Mouse (Mus musculus) kidney, embryonic 14.5 days (tissue): Measurements from ENCODE around the gene Ugt1a10. TPM values are rescaled to one million over a fixed set of nuclear protein-coding genes. Genes with fewer than 3 reads are reported as not detected.
"Not testable (repeated sequence)": the region's sequence is repeated elsewhere in the genome, so short reads cannot be mapped to it uniquely, and the experiment has no call there.

Experiments
- ATAC-seq: fragments of 200-750 bp; cut with Nextera tagmentation; 2 replicates; pipeline ENCODE4 v1.8.0; 2017; ENCODE audit warnings: moderate number of reproducible peaks, mild to moderate bottlenecking, moderate TSS enrichment, moderate library complexity; ENCODE audit not compliant: low FRiP score, low TSS enrichment
- H3K27ac ChIP-seq: fragments of 300-500 bp; sonication (generic); 2 replicates; pipeline ENCODE4 v1.5.1; 2014; ENCODE audit warnings: low read depth, mild to moderate bottlenecking, low read length, moderate library complexity, mixed read lengths
- H3K27me3 ChIP-seq: fragments of 300-500 bp; sonication (generic); 2 replicates; pipeline ENCODE4 v1.6.1; 2014; ENCODE audit warnings: mild to moderate bottlenecking, low read length; ENCODE audit not compliant: control insufficient read depth, insufficient read depth
- H3K36me3 ChIP-seq: fragments of 300-500 bp; sonication (generic); 2 replicates; pipeline ENCODE4 v1.6.1; 2014; ENCODE audit warnings: low read length, mixed read lengths; ENCODE audit not compliant: control insufficient read depth, insufficient read depth
- H3K4me1 ChIP-seq: fragments of 300-500 bp; sonication (generic); 2 replicates; pipeline ENCODE4 v1.6.1; 2014; ENCODE audit warnings: low read length, mixed read lengths; ENCODE audit not compliant: control insufficient read depth, insufficient read depth
- H3K4me2 ChIP-seq: fragments of 300-500 bp; sonication (generic); replicated peaks from 2 replicates; pipeline ENCODE4 v1.6.1; 2014; ENCODE audit warnings: low read depth, mild to moderate bottlenecking, low read length
- H3K4me3 ChIP-seq: fragments of 300-500 bp; sonication (generic); 2 replicates; pipeline ENCODE4 v1.5.1; 2014; ENCODE audit warnings: mild to moderate bottlenecking, low read length
- H3K9ac ChIP-seq: fragments of 300-500 bp; sonication (generic); 2 replicates; pipeline ENCODE4 v1.6.1; 2014; ENCODE audit warnings: low read depth, mild to moderate bottlenecking, low read length, moderate library complexity
- H3K9me3 ChIP-seq: fragments of 300-500 bp; sonication (generic); 2 replicates; pipeline ENCODE4 v1.6.1; 2016; ENCODE audit warnings: low read length; ENCODE audit not compliant: control insufficient read depth
- WGBS: fragments of 180-500 bp; shearing (Covaris S2); extraction: QIAGEN DNeasy Blood & Tissue Kit; methylation state at CpG from one replicate; pipeline ENCODE4 v1.1.7; 2014; 5-methylcytosine and 5-hydroxymethylcytosine counted together
- polyA plus RNA-seq: library from polyadenylated mRNA; unstranded; fragments of >200 nt; fragmentation: Nextera tagmentation; extraction: Ambion mirVana; gene quantifications from 2 replicates; pipeline ENCODE4 v1.2.1, GENCODE M21; 2014

The Ugt1a10 gene
- polyA plus RNA-seq, 1 experiment from 2014 or later: 9.2 TPM

GRCm38 (mm10) chr1:88103697-88104468 is 48.7 kb downstream of the Ugt1a10 start:
- not testable (repeated sequence) for ATAC-seq, H3K36me3 ChIP-seq, H3K4me2 ChIP-seq, H3K9ac ChIP-seq, H3K27me3 ChIP-seq, H3K27ac ChIP-seq, H3K4me1 ChIP-seq, H3K9me3 ChIP-seq, H3K4me3 ChIP-seq
- 80% methylated on average over 5 of the region's 5 CpGs for WGBS

- ATAC-seq: no peak
- H3K9ac ChIP-seq: no peak overlapping the region
- H3K4me3 ChIP-seq: no peak overlapping the region
- no peaks in the 10 kb centered on the region for H3K36me3 ChIP-seq
- H3K27ac ChIP-seq: no peak overlapping the region
- WGBS: 88% methylated on average over 1 of the region's 1 CpGs
- no peaks in the 10 kb centered on the region for H3K4me1 ChIP-seq
- no peaks in the 10 kb centered on the region for H3K27me3 ChIP-seq
- no peak overlapping the region for H3K4me2 ChIP-seq
- H3K9me3 ChIP-seq: no peaks in the 10 kb centered on the region
Observed at GRCm38 (mm10) chr1:88104667-88105430, 49.7 kb downstream of the Ugt1a10 start.

DNA sequence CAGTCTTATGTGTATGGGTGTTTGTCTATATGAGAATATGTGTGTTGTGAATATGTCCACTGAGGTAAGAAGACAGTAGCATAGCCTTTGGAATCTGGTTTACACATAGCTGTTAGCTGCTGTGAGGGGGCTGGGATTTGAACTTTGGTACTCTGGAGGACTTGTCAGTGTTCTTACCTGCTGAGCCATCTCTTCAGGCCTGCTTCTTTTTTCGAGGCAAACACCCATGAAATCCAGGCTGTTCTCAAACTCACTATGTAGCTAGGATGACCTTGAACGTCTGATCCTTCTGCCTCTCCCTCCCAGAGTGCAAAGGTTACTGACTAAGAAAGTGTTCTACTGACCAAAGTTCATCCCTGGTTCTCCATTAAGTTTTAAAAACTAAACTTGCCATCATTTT is 50.5 kb downstream of the Ugt1a10 start:
- Histone ChIP-seq H3K4me2 (no peak overlapping the region), H3K27ac (no peak overlapping the region), H3K4me3 (no peak overlapping the region), H3K9ac (no peak overlapping the region), H3K36me3 (no peaks in the 10 kb centered on the region), H3K27me3 (no peaks in the 10 kb centered on the region), H3K4me1 (no peaks in the 10 kb centered on the region), H3K9me3 (no peaks in the 10 kb centered on the region)
- ATAC-seq: no peak
- WGBS: 44% methylated on average over 2 of the region's 2 CpGs

GRCm38 (mm10) chr1:88109027-88109557 is 53.9 kb downstream of the Ugt1a10 start:
- not testable (repeated sequence) for H3K4me1 ChIP-seq, H3K4me3 ChIP-seq, H3K9me3 ChIP-seq, H3K36me3 ChIP-seq, H3K27me3 ChIP-seq, H3K27ac ChIP-seq, H3K9ac ChIP-seq, H3K4me2 ChIP-seq
- peak; percentile 71; the same call in 1 of the 2 replicates for ATAC-seq
- WGBS: 71% methylated on average over 2 of the region's 2 CpGs

DNA sequence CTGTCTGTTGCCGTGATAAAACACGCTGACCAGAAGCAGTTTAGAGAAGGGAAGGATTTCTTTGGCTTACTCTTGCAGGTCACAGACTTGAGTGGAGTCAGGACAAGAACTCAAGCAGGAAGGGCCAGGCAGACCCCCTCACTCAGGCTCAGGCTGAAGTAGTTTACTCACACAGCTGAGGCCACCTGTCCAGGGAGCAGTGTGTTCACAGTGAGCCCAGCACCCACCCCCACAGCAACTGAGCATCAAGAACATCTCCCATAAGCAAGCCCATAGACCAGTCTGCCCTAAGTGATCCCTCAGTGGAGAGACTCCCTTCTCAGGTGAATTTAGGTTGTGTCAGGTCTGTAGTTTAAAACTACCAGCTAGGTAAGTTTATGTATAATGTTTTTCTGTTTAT is 54.4 kb downstream of the Ugt1a10 start:
- WGBS: 61% methylated on average over 2 of the region's 2 CpGs
- not testable (repeated sequence) for H3K27ac ChIP-seq, H3K4me3 ChIP-seq, H3K9ac ChIP-seq, H3K27me3 ChIP-seq, H3K9me3 ChIP-seq, ATAC-seq, H3K36me3 ChIP-seq, H3K4me2 ChIP-seq, H3K4me1 ChIP-seq

GRCm38 (mm10) chr1:88112769-88113168 is 57.6 kb downstream of the Ugt1a10 start:
- not testable (repeated sequence) for ATAC-seq, H3K9me3 ChIP-seq, H3K27ac ChIP-seq, H3K4me3 ChIP-seq, H3K4me1 ChIP-seq, H3K36me3 ChIP-seq, H3K9ac ChIP-seq, H3K4me2 ChIP-seq, H3K27me3 ChIP-seq
- 96% methylated on average over 6 of the region's 6 CpGs for WGBS

DNA sequence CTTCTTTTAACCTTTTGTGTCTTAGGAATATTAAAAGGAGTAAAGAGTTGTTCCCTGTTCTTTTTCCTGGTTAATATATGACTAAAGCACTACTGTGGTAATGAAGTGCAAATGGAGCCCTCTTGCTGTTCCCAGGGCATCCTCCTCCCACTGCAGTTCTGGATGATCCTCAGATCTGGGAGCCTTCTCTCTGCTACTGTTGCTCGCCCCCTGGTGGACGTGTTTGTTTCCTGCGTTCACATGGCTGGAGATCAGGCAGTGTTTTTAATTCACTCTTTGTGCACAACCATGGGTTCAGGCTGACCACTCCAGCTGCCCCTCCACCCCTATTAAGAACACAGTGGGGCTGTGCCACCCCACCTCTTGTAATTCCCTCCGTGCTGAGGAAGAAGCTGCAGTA is 65.4 kb downstream of the Ugt1a10 start:
- WGBS: 10% methylated on average over 4 of the region's 4 CpGs
- H3K9me3 ChIP-seq, H3K4me3 ChIP-seq, H3K4me2 ChIP-seq, H3K27me3 ChIP-seq, H3K36me3 ChIP-seq, H3K27ac ChIP-seq, H3K4me1 ChIP-seq, H3K9ac ChIP-seq: not testable (repeated sequence)
- peak; percentile 73; the same call in 1 of the 2 replicates for ATAC-seq

DNA sequence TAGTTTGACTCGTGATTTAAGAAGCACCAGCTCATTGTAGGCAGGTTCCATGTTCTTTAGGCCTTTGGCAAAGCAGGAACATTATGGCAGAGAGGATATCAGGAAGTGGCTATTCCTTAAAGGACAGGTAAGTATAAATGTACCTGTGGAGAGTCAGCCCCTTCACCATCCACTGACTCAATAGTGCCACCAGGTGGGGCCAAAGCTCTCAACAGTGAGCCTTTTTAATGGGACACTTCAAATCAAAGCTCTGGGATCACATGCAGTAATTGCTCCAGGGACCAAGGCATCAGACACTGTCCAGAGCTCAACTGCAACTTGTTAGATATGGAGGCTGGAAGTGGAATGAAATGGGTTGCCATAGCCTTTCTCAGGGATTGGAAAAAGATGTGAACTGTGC is 66.3 kb downstream of the Ugt1a10 start:
- not testable (repeated sequence) for ATAC-seq, H3K9me3 ChIP-seq
- WGBS: no CpG with 5 or more reads among the region's 1 CpGs

GRCm38 (mm10) chr1:88125827-88126360 is 70.7 kb downstream of the Ugt1a10 start:
- not testable (repeated sequence) for H3K27ac ChIP-seq, H3K36me3 ChIP-seq, H3K9me3 ChIP-seq, H3K4me2 ChIP-seq, H3K9ac ChIP-seq, H3K27me3 ChIP-seq, H3K4me1 ChIP-seq, ATAC-seq, H3K4me3 ChIP-seq
- WGBS: 76% methylated on average over 4 of the region's 4 CpGs

More for the DNA sequence above, 66.3 kb downstream of the Ugt1a10 start:
- H3K9ac ChIP-seq, H3K4me1 ChIP-seq, H3K4me2 ChIP-seq, H3K27me3 ChIP-seq, H3K36me3 ChIP-seq, H3K27ac ChIP-seq, H3K4me3 ChIP-seq: not testable (repeated sequence)
